Mouse (Mus musculus) liver, embryonic 14 days (tissue): ENCODE data around the gene Olfr815. TPM values are rescaled to one million over a fixed set of nuclear protein-coding genes. Genes with fewer than 3 reads are reported as not detected.

ENCODE experiments used
- polyA plus RNA-seq: library from polyadenylated mRNA; depleted of rRNA; stranded (reverse); fragments of >200 nt; gene quantifications from 2 replicates; pipeline ENCODE4 v1.2.3, GENCODE M21; 2012; rRNA removed

Olfr815 gene
- polyA plus RNA-seq, result not detected in 2 replicates

DNA sequence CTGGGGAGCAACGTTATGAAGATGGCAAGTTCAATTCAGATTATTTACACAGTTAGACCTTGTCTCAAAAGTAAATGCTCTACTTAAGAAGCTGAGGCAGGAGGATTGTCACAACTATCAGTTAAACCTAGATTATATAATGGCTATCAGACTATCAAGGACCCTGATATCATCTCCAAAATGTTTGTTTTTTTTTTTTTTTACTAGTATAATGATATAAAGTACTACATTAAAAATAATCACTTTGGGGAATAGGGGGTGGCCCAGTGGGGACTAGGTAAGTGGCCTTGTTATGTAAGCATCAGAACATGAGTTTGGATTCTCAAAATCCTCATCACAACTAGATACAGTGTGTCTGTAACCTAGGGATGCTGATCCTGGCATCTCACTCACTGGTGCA lies at the start of gene Olfr815:
TSS of gene Olfr815 (minus strand) at position 101 of the 400 bp plus-strand sequence.

DNA sequence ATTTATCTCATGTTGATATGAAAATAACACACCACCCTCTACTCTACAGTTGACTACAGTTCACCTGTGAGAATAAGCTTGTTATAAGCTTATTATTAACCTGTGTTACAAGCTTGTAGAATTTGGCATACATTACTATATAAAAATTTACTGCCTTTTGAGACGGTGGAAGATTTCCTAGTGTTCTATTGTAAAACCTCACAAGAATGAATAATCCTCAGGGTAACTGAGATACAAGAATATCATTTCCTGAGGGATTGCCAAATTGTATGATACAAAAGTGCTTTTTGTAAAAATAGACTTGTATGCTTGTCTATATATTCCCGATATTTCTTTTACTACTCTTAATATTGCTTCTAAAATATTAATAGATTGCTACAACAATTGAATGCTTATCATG lies 43.3 kb upstream of the Olfr815 start, which contains the start of gene Olfr818:
TSS of gene Olfr818 (minus strand) at position 101 of the 400 bp plus-strand sequence.

DNA sequence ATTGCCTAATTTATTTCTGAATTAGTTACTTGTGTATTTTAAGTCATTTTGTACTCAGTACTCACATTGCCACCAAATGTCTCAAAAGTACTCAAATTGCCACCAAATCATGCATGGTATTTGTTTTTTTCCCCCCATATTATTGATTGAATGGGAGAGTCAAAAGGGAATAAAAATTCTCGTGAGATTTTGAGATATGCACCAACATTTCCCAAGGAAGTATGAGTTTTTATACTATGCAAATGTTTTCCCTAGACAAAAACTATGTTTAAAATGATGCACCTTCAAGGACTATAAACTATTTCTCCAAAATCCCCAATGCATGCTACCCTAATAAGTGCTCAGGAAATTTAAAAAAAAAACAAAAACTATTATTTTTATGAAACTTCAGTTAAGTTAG lies 9.8 kb upstream of the Olfr815 start, which contains the start of gene Olfr816:
TSS of gene Olfr816 (minus strand) at position 101 of the 400 bp plus-strand sequence.

DNA sequence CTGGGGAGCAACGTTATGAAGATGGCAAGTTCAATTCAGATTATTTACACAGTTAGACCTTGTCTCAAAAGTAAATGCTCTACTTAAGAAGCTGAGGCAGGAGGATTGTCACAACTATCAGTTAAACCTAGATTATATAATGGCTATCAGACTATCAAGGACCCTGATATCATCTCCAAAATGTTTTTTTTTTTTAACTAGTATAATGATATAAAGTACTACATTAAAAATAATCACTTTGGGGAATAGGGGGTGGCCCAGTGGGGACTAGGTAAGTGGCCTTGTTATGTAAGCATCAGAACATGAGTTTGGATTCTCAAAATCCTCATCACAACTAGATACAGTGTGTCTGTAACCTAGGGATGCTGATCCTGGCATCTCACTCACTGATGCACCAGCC lies 25.9 kb downstream of the Olfr815 start, which contains the start of gene Olfr814:
TSS of gene Olfr814 (minus strand) at position 101 of the 400 bp plus-strand sequence.

DNA sequence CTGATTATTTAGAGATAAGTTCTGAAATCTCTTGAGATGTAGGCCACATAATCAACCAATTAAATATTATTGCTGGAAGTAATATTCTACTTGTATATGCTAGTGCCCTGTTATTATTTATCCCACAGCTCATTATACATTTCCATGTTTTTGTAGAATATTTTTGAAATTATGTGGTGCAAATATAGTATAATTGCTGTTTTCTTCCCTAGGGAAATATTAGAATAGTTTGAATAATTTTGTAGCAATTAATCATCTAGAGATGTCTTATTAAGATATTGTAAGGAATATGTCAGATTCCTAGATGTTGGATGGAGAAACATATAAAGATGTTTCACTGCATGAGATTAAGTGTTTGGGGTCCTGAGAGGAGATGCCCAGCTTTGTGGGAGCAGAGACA lies 50.6 kb downstream of the Olfr815 start, which contains the start of gene Olfr813:
TSS of gene Olfr813 (plus strand) at position 301 of the 400 bp plus-strand sequence.

Other genes with a start within 250 kb of the Olfr815 start
- gene Olfr800, start 248.2 kb downstream of the Olfr815 start, polyA plus RNA-seq, result not detected in 2 replicates
- gene Olfr801, start 232.0 kb downstream of the Olfr815 start, polyA plus RNA-seq, result not detected in 2 replicates
- not detected in 2 replicates for gene Olfr802, start 217.7 kb downstream of the Olfr815 start, polyA plus RNA-seq
- gene Olfr803, start 211.6 kb downstream of the Olfr815 start, polyA plus RNA-seq, result not detected in 2 replicates
- not detected in 2 replicates for gene Olfr804, start 202.7 kb downstream of the Olfr815 start, polyA plus RNA-seq
- gene Olfr805, start 176.5 kb downstream of the Olfr815 start, polyA plus RNA-seq, result not detected in 2 replicates
- not detected in 2 replicates for gene Olfr806, start 163.9 kb downstream of the Olfr815 start, polyA plus RNA-seq
- gene Olfr807, start 148.1 kb downstream of the Olfr815 start, polyA plus RNA-seq, result not detected in 2 replicates
- gene Olfr808, start 140.4 kb downstream of the Olfr815 start, polyA plus RNA-seq, result not detected in 2 replicates
- gene Olfr809, start 131.2 kb downstream of the Olfr815 start, polyA plus RNA-seq, result not detected in 2 replicates
- not detected in 2 replicates for gene Olfr810, start 111.0 kb downstream of the Olfr815 start, polyA plus RNA-seq
- gene Olfr811, start 101.5 kb downstream of the Olfr815 start, polyA plus RNA-seq, result not detected in 2 replicates
- not detected in 2 replicates for gene Olfr812, start 59.8 kb downstream of the Olfr815 start, polyA plus RNA-seq
- not detected in 2 replicates for gene Olfr813, start 50.5 kb downstream of the Olfr815 start, polyA plus RNA-seq
- gene Olfr814, start 26.0 kb downstream of the Olfr815 start, polyA plus RNA-seq, result not detected in 2 replicates
- gene Olfr816, start 9.7 kb upstream of the Olfr815 start, polyA plus RNA-seq, result not detected in 2 replicates
- gene Olfr818, start 43.2 kb upstream of the Olfr815 start, polyA plus RNA-seq, result not detected in 2 replicates
- gene Olfr819, start 61.4 kb upstream of the Olfr815 start, polyA plus RNA-seq, result not detected in 2 replicates
- not detected in 2 replicates for gene Olfr247, start 70.3 kb upstream of the Olfr815 start, polyA plus RNA-seq
- not detected in 2 replicates for gene Gm10310, start 79.2 kb upstream of the Olfr815 start, polyA plus RNA-seq
- not detected in 2 replicates for gene Olfr820, start 106.8 kb upstream of the Olfr815 start, polyA plus RNA-seq
- not detected in 2 replicates for gene Olfr821, start 124.5 kb upstream of the Olfr815 start, polyA plus RNA-seq
- gene Olfr822, start 165.3 kb upstream of the Olfr815 start, polyA plus RNA-seq, result not detected in 2 replicates
- gene Olfr823, start 209.5 kb upstream of the Olfr815 start, polyA plus RNA-seq, result not detected in 2 replicates
- gene Olfr824, start 224.1 kb upstream of the Olfr815 start, polyA plus RNA-seq, result not detected in 2 replicates